Mouse (Mus musculus): ENCODE measurements around the gene Heatr4.
"Not testable (repeated sequence)": the region's sequence is repeated elsewhere in the genome, so short reads cannot be mapped to it uniquely, and the experiment has no call there.

GRCm38 (mm10) chr12:84029043-84029442, 44.4 kb upstream of the Heatr4 start:
- TF ChIP-seq CTCF (IDR thresholded peaks at IDR 0.05; ENCODE audit: control insufficient read depth, insufficient read depth, low read length); POLR2A (IDR thresholded peaks at IDR 0.05; ENCODE audit: borderline replicate concordance, control insufficient read depth, low read depth, low read length): not testable (repeated sequence)
